Mouse (Mus musculus): Measurements from ENCODE around the gene Ctsh. TPM values are rescaled to one million over a fixed set of nuclear protein-coding genes. Genes with fewer than 3 reads are reported as not detected.

The Ctsh gene
- 6.0 and 6.7 TPM in 2 replicates for polyA plus RNA-seq (2014; fragmentation: Nextera tagmentation; extraction: Ambion mirVana)

DNA sequence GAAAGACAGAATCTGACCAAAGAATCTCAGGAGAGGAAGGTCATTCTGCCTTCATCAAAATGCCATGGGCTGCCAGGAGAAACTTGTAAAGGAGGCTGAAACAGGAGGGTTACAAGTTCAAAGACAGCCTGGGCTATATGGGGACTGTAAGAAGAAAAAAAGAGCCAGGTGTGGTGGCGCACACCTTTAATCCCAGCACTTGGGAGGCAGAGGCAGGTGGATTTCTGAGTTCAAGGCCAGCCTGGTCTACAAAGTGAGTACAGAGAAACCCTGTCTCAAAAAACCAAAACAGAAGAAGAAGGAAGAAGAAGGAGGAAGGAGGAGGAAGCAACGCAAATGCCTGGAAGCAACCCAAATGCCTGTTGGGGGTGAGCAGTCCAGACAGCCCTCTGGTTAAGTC, at the start of gene Ctsh:
Gene Ctsh, plus strand, starts transcription at position 301 of the 400 bp plus-strand sequence.
- peaks cover 4% of the 10 kb centered on the region for H3K4me1 ChIP-seq (ENCODE audit: control insufficient read depth, insufficient read depth, low read length)
- H3K9ac ChIP-seq (ENCODE audit: low read length), result peak within 1 kb of the TSS; percentile 66
- DNase-seq (ENCODE audit: low spot score, missing footprints), result no peak
- H3K27me3 ChIP-seq (ENCODE audit: control insufficient read depth, insufficient read depth, low read length), result no peaks in the 10 kb centered on the region
- peak within 1 kb of the TSS; percentile 46 for H3K4me3 ChIP-seq (ENCODE audit: low read depth, low read length)
- no peaks in the 10 kb centered on the region for H3K9me3 ChIP-seq (ENCODE audit: control insufficient read depth, low read length)
- peak within 1 kb of the TSS; percentile 78 for H3K4me2 ChIP-seq
- no peak for ATAC-seq (ENCODE audit: low FRiP score)
- H3K36me3 ChIP-seq (ENCODE audit: control insufficient read depth, insufficient read depth, low read length), result no peaks in the 10 kb centered on the region
- WGBS, result 90% methylated on average over 2 of the region's 2 CpGs
- H3K27ac ChIP-seq (ENCODE audit: low read depth, low read length), result no peak within 1 kb of the TSS

DNA sequence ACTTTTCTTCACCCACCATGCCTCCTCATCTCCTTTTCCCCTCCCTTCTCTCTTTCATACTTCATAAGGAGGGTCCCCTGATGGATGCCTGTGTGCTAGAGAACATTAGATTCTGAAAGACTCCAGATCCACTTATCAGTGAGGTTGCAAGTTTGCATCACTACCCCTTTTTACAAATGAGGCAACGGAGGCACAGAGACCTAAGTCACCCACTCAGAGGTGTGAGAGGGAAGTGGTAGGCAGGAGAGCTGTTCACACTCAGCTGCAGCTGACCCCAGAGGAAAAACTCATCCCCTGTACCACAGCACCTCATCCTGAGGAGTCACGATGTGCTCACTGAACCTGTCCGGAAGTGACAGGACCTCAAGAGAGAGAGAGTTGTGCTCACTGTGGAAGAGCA, 47.5 kb upstream of the Ctsh start:
- no peaks in the 10 kb centered on the region for H3K4me1 ChIP-seq (ENCODE audit: control insufficient read depth, insufficient read depth, low read length)
- no peak overlapping the region for H3K4me3 ChIP-seq (ENCODE audit: low read depth, low read length)
- no peak overlapping the region for H3K4me2 ChIP-seq
- H3K27me3 ChIP-seq (ENCODE audit: control insufficient read depth, insufficient read depth, low read length), result no peaks in the 10 kb centered on the region
- 92% methylated on average over 3 of the region's 3 CpGs for WGBS
- no peak for ATAC-seq (ENCODE audit: low FRiP score)
- H3K36me3 ChIP-seq (ENCODE audit: control insufficient read depth, insufficient read depth, low read length), result no peaks in the 10 kb centered on the region
- DNase-seq (ENCODE audit: low spot score, missing footprints), result no peak
- H3K9me3 ChIP-seq (ENCODE audit: control insufficient read depth, low read length), result no peaks in the 10 kb centered on the region
- no peak overlapping the region for H3K27ac ChIP-seq (ENCODE audit: low read depth, low read length)
- no peak overlapping the region for H3K9ac ChIP-seq (ENCODE audit: low read length)

GRCm38 (mm10) chr9:90007094-90007493, 46.9 kb upstream of the Ctsh start:
- no peak overlapping the region for H3K4me2 ChIP-seq
- no peaks in the 10 kb centered on the region for H3K36me3 ChIP-seq (ENCODE audit: control insufficient read depth, insufficient read depth, low read length)
- WGBS, result 32% methylated on average over 2 of the region's 2 CpGs
- no peaks in the 10 kb centered on the region for H3K4me1 ChIP-seq (ENCODE audit: control insufficient read depth, insufficient read depth, low read length)
- H3K27me3 ChIP-seq (ENCODE audit: control insufficient read depth, insufficient read depth, low read length), result no peaks in the 10 kb centered on the region
- H3K9ac ChIP-seq (ENCODE audit: low read length), result no peak overlapping the region
- ATAC-seq (ENCODE audit: low FRiP score) (no peak), DNase-seq (ENCODE audit: low spot score, missing footprints) (no peak)
- H3K9me3 ChIP-seq (ENCODE audit: control insufficient read depth, low read length), result no peaks in the 10 kb centered on the region
- H3K27ac ChIP-seq (ENCODE audit: low read depth, low read length), result no peak overlapping the region
- H3K4me3 ChIP-seq (ENCODE audit: low read depth, low read length), result no peak overlapping the region

GRCm38 (mm10) chr9:90008138-90008537, 45.8 kb upstream of the Ctsh start:
- Histone ChIP-seq H3K9me3 (ENCODE audit: control insufficient read depth, low read length) (no peaks in the 10 kb centered on the region), H3K4me2 (no peak overlapping the region), H3K27ac (ENCODE audit: low read depth, low read length) (no peak overlapping the region), H3K9ac (ENCODE audit: low read length) (no peak overlapping the region), H3K27me3 (ENCODE audit: control insufficient read depth, insufficient read depth, low read length) (no peaks in the 10 kb centered on the region), H3K4me1 (ENCODE audit: control insufficient read depth, insufficient read depth, low read length) (no peaks in the 10 kb centered on the region), H3K4me3 (ENCODE audit: low read depth, low read length) (no peak overlapping the region), H3K36me3 (ENCODE audit: control insufficient read depth, insufficient read depth, low read length) (no peaks in the 10 kb centered on the region)
- peak; percentile 48; the same call in 1 of the 2 replicates for ATAC-seq (ENCODE audit: low FRiP score)
- WGBS, result 84% methylated on average over 6 of the region's 6 CpGs
- DNase-seq (ENCODE audit: low spot score, missing footprints), result no peak

- H3K4me3 ChIP-seq (ENCODE audit: low read depth, low read length), result no peak overlapping the region
- no peak for ATAC-seq (ENCODE audit: low FRiP score)
These were observed 42.1 kb upstream of the Ctsh start for GRCm38 (mm10) chr9:90011849-90012248.

GRCm38 (mm10) chr9:90014649-90015048, 39.3 kb upstream of the Ctsh start:
- no peak for DNase-seq (ENCODE audit: low spot score, missing footprints)
- Histone ChIP-seq H3K27ac (ENCODE audit: low read depth, low read length) (no peak overlapping the region), H3K4me3 (ENCODE audit: low read depth, low read length) (no peak overlapping the region), H3K9me3 (ENCODE audit: control insufficient read depth, low read length) (no peaks in the 10 kb centered on the region), H3K9ac (ENCODE audit: low read length) (no peak overlapping the region), H3K4me1 (ENCODE audit: control insufficient read depth, insufficient read depth, low read length) (no peaks in the 10 kb centered on the region), H3K4me2 (no peak overlapping the region), H3K27me3 (ENCODE audit: control insufficient read depth, insufficient read depth, low read length) (no peaks in the 10 kb centered on the region), H3K36me3 (ENCODE audit: control insufficient read depth, insufficient read depth, low read length) (no peaks in the 10 kb centered on the region)
- ATAC-seq (ENCODE audit: low FRiP score), result no peak
- WGBS, result 87% methylated on average over 3 of the region's 3 CpGs

More at GRCm38 (mm10) chr9:90011849-90012248, 42.1 kb upstream of the Ctsh start:
- no peak overlapping the region for H3K27ac ChIP-seq (ENCODE audit: low read depth, low read length)
- no peaks in the 10 kb centered on the region for H3K27me3 ChIP-seq (ENCODE audit: control insufficient read depth, insufficient read depth, low read length)
- no peaks in the 10 kb centered on the region for H3K4me1 ChIP-seq (ENCODE audit: control insufficient read depth, insufficient read depth, low read length)
- H3K9ac ChIP-seq (ENCODE audit: low read length), result no peak overlapping the region
- no peak for DNase-seq (ENCODE audit: low spot score, missing footprints)
- WGBS, result 65% methylated on average over 2 of the region's 2 CpGs
- no peak overlapping the region for H3K4me2 ChIP-seq
- no peaks in the 10 kb centered on the region for H3K9me3 ChIP-seq (ENCODE audit: control insufficient read depth, low read length)
- H3K36me3 ChIP-seq (ENCODE audit: control insufficient read depth, insufficient read depth, low read length), result no peaks in the 10 kb centered on the region

DNA sequence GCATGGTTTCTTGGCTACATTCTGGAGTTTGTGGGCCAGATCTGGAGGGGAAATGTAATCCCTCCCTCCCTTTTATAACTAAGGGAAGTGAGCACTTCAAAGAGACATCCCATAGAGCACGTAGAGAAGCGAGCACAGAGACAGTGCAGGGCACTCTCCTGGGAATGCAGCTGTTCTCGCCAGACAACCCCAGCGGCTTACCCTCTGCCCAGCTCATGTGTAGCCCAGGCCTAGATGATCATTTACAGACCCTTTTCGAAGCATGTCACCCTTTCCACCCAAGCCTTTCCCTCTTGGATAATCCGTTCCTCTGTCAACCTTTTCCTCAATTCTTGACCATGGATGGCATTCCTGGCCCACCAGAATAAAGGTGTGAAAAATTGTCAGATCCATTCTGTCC, 37.7 kb upstream of the Ctsh start:
- no peak for ATAC-seq (ENCODE audit: low FRiP score)
- Histone ChIP-seq H3K36me3 (ENCODE audit: control insufficient read depth, insufficient read depth, low read length) (no peaks in the 10 kb centered on the region), H3K9ac (ENCODE audit: low read length) (no peak overlapping the region), H3K27ac (ENCODE audit: low read depth, low read length) (no peak overlapping the region), H3K4me3 (ENCODE audit: low read depth, low read length) (no peak overlapping the region), H3K9me3 (ENCODE audit: control insufficient read depth, low read length) (no peaks in the 10 kb centered on the region), H3K4me1 (ENCODE audit: control insufficient read depth, insufficient read depth, low read length) (no peaks in the 10 kb centered on the region), H3K4me2 (no peak overlapping the region), H3K27me3 (ENCODE audit: control insufficient read depth, insufficient read depth, low read length) (no peaks in the 10 kb centered on the region)
- WGBS, result 81% methylated on average over 6 of the region's 6 CpGs
- DNase-seq (ENCODE audit: low spot score, missing footprints), result no peak

- no peak overlapping the region for H3K9ac ChIP-seq (ENCODE audit: low read length)
- H3K27ac ChIP-seq (ENCODE audit: low read depth, low read length), result no peak overlapping the region
- no peak for DNase-seq (ENCODE audit: low spot score, missing footprints)
- ATAC-seq (ENCODE audit: low FRiP score), result no peak
- no peaks in the 10 kb centered on the region for H3K27me3 ChIP-seq (ENCODE audit: control insufficient read depth, insufficient read depth, low read length)
- no peak overlapping the region for H3K4me2 ChIP-seq
- H3K4me1 ChIP-seq (ENCODE audit: control insufficient read depth, insufficient read depth, low read length), result no peaks in the 10 kb centered on the region
- H3K9me3 ChIP-seq (ENCODE audit: control insufficient read depth, low read length), result no peaks in the 10 kb centered on the region
- H3K4me3 ChIP-seq (ENCODE audit: low read depth, low read length), result no peak overlapping the region
- WGBS, result 92% methylated on average over 6 of the region's 6 CpGs
- H3K36me3 ChIP-seq (ENCODE audit: control insufficient read depth, insufficient read depth, low read length), result no peaks in the 10 kb centered on the region
These were observed 33.1 kb upstream of the Ctsh start for GRCm38 (mm10) chr9:90020866-90021265.

DNA sequence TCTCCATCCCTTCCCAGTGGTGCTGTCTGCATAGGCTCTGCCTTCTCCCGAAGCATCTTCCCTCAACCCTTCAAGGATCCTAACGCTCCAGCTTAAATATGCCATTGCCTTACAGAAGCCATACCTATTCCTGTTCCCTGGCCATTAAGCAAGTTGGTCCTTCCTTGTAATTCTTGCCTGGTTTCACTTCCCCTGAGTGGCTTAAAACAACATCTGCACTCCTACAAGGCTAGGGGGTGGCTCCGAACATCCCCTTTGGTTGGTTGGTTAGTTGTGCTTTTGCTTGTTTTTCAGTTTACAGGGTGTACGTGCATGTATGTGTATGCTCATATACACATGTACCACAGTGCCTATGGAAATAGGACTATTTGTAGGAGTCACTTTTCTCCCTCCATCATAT, 32.5 kb upstream of the Ctsh start:
- Histone ChIP-seq H3K9me3 (ENCODE audit: control insufficient read depth, low read length) (no peaks in the 10 kb centered on the region), H3K4me2 (no peak overlapping the region), H3K9ac (ENCODE audit: low read length) (no peak overlapping the region), H3K27me3 (ENCODE audit: control insufficient read depth, insufficient read depth, low read length) (no peaks in the 10 kb centered on the region), H3K27ac (ENCODE audit: low read depth, low read length) (no peak overlapping the region), H3K36me3 (ENCODE audit: control insufficient read depth, insufficient read depth, low read length) (no peaks in the 10 kb centered on the region), H3K4me1 (ENCODE audit: control insufficient read depth, insufficient read depth, low read length) (no peaks in the 10 kb centered on the region), H3K4me3 (ENCODE audit: low read depth, low read length) (no peak overlapping the region)
- WGBS, result 93% methylated on average over 4 of the region's 4 CpGs
- DNase-seq (ENCODE audit: low spot score, missing footprints), result no peak
- ATAC-seq (ENCODE audit: low FRiP score), result no peak

DNA sequence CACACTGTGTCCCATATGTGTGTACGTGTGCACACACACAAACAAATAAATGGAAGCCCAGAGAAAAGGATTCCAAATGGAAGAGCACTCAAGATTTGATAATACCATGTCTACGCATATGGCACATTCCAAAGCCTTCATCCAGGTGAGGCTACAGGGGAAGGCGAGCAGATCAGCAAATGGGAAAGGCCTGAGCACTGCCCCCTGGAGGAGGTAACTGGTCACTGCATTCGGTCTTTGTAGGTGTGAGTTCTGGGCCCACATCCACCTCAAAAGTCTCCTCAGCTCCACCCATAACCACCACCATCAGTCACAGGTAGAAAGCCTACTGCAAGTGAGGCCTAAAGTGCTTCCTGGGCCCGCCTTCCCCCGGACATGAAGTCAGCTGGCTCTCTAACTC, 26.2 kb upstream of the Ctsh start:
- no peaks in the 10 kb centered on the region for H3K9me3 ChIP-seq (ENCODE audit: control insufficient read depth, low read length)
- H3K36me3 ChIP-seq (ENCODE audit: control insufficient read depth, insufficient read depth, low read length), result no peaks in the 10 kb centered on the region
- no peak overlapping the region for H3K4me3 ChIP-seq (ENCODE audit: low read depth, low read length)
- WGBS, result 86% methylated on average over 6 of the region's 6 CpGs
- no peaks in the 10 kb centered on the region for H3K27me3 ChIP-seq (ENCODE audit: control insufficient read depth, insufficient read depth, low read length)
- no peak for ATAC-seq (ENCODE audit: low FRiP score)
- H3K27ac ChIP-seq (ENCODE audit: low read depth, low read length), result no peak overlapping the region
- H3K4me1 ChIP-seq (ENCODE audit: control insufficient read depth, insufficient read depth, low read length), result no peaks in the 10 kb centered on the region
- H3K9ac ChIP-seq (ENCODE audit: low read length), result no peak overlapping the region
- H3K4me2 ChIP-seq, result no peak overlapping the region
- DNase-seq (ENCODE audit: low spot score, missing footprints), result no peak
